Mouse (Mus musculus) embryonic stem cell, embryonic (primary cell): Measurements from ENCODE around the gene Ccdc34.

Experiments
- CTCF ChIA-PET, 4 experiments: fragments of 300-600 bp in 2 of 4; fragments of 350-600 bp in 2 of 4; sonication (Branson Sonifier 250); formaldehyde crosslinking; loops; one replicate each; lab custom pipeline; 2022; ENCODE audit warnings: inconsistent platforms in 2 of 4; lab: Charles Lee
- POLR2A ChIA-PET, 4 experiments: fragments of 300-600 bp in 2 of 4; fragments of 350-600 bp in 2 of 4; sonication (Branson Sonifier 250); formaldehyde crosslinking; loops; one replicate each; lab custom pipeline; 2022; ENCODE audit warnings: antibody characterized with exemption in 4 of 4, inconsistent platforms in 1 of 4; lab: Charles Lee

Gene Ccdc34

DNA sequence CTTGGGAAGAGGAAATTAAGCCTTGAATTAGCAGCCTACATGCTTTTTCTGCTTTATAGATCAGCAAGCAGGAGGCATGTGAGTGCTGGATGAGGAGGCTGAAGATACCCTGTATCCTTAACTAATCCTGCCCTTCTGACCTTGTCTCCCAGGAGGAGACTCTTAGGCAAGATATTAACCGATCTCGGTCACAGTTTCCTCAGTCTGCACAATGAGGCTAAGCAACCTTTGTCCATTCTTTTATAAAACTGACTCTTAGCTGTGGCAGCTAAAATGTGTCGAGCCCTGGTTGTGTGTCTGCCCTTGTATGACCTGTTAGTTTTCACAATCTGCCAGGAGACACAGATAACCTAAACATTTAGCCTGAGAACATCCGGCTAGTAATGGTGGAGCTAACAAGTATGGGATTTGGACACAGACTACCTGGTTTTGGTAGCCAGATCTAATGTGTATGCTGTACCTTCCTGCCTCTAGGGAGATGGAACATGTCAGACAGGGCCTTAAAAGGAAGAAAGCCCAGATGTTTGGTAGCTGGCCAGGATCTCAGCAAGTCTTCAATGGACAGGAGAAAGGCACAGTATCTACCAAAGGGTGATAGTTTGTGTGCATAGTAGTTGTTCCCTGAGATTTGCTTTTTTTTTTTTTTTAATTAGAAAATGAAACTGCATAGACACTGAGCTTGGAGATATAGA, 165.3 kb downstream of the Ccdc34 start:
- ChIA-PET POLR2A (no interaction called here), CTCF (no interaction called here)

DNA sequence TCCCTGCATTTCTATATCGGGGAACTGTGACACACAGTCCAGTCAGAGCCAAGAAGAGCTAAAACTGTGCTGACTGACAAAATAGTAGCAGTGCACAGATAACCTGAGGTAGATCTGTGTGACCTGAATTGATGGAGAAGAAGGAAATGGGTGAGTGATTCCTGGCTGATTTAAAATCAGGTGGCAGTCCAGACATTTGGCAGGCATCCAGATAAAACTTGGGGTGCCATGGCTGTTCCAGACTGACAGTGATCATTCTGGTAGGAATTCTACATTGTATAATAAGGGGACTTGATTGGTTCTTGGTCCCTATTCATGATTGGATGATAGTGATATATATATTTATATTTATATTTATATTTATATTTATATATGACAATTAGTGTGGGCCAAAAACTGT, 166.5 kb downstream of the Ccdc34 start:
- CTCF ChIA-PET: no interaction called here
- POLR2A ChIA-PET: interaction anchor here in 1 of 4 experiments (0.6 kb wide), 1 partner anchor 33 kb away, joined by 5 read pairs; no protein-coding TSS in a partner anchor

DNA sequence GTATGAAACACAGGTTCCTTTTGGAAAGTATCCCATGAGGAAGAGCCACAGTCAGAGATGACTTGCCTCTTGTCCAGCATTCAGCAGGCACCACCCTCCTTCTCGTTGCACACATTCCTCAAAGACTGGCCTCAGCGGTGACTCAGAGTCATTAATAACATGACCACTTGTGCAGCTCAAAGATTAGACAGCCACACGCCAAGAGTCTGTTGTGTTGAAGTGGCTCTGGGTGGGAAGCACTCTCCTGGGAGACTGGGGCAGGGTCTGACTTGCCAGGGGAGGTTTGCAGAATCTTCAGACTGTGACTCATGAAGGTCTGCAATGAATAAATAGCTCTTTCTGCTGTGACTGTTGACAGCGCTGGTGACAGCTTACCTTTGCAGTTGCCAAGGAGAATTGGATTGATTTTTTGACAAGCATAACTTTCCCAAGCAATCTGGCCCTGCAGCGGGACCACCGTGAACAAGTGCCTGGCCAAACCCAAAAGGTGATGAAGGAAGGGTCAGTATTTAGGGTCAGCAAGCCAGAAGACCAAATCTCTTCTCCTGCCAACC, 168.9 kb downstream of the Ccdc34 start:
- POLR2A ChIA-PET: interaction anchor here in 1 of 4 experiments (0.6 to 1.2 kb wide), 2 partner anchors 256 to 266 kb away, joined by 3 read pairs; no protein-coding TSS in a partner anchor

DNA sequence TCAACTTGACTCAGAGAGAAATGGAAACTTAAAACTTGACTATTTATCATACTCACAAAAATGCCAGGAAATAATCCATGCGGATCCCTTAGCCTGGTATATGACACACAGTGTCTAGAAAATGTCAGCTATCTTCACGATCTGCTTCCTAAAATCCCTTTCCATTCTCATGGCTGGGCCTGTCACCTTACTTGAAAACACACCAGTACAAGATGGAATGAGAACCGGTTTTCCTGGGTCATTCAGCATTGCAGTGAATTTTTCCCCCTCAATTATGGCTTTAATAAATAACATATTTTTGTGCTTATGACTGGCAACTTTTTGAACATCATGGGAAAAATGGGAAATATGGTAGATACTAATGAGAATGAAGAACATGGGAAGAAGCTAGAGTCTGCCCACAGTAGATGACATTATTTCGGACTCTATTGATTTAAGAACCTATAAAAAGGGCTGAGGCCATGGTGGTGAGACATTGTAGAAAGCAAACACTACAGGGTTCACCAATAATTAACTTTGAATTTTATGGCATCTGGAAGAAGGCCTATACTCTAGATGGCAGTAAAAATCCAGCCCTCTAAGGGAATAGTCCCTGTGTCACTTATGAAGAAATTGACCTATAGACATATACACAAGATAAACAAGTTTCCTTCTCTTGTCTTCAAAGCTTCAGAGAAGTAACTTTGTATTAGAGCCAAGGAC, 171.2 kb downstream of the Ccdc34 start:
- ChIA-PET CTCF (interaction anchor here in 2 of 4 experiments (0.6 to 1.4 kb wide), 2 partner anchors 40 to 261 kb away, joined by 3 to 6 read pairs; no protein-coding TSS in a partner anchor), POLR2A (interaction anchor here in 2 of 4 experiments (0.7 to 1.2 kb wide), 2 partner anchors 271 to 275 kb away, joined by 3 to 4 read pairs; no protein-coding TSS in a partner anchor)

More for the DNA sequence above, 168.9 kb downstream of the Ccdc34 start:
- CTCF ChIA-PET: interaction anchor here in 1 of 4 experiments (0.6 kb wide), 1 partner anchor 381 kb away, joined by 3 read pairs; no protein-coding TSS in a partner anchor

DNA sequence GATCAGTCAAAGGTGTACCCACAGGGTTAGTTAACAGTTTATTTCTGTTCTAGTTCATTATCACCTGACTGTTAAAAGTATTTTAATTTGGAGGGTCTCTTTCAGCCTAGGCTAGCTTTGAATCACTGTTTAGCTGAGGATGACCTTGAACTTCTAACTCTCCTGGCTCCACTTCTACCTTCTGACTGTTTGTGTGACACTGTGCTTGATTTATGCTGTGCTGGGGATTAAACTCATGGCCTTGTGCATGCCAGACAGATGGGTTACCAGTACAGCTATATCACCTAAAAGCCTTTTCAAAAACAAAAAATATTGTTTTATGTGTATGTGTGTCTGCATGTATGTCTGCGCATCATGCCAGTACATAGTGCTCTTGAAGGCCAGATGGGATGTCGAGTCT, 172.8 kb downstream of the Ccdc34 start:
- ChIA-PET CTCF (interaction anchor here in 1 of 4 experiments (1.4 kb wide), 1 partner anchor 39 kb away, joined by 6 read pairs; no protein-coding TSS in a partner anchor), POLR2A (interaction anchor here in 1 of 4 experiments (1.2 kb wide), 1 partner anchor 272 kb away, joined by 4 read pairs; no protein-coding TSS in a partner anchor)

DNA sequence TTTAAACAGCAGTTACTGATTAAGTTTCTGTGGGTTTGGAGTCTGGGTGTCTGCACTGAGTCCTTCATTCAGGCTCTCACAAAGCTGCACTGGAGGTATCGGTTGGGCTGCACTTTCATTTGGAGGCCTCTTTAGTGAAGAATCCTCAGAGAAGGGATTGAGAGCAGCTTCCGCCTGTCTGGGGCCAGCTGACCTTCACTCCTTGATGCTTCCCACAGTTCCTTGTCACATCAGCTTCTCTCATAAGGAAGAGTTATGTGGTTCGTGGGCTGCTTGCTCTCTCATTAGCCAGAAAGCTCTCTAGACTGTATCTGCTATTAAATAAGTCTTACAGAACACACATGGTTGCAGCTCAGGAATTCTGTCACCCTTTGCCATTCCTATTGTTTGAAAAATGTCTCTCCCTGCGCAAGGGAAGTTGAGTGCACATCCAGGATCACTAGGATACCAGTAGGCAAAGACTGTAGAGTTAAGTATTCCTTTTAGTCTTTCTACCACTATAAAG, 173.6 kb downstream of the Ccdc34 start:
- ChIA-PET POLR2A (interaction anchor here in 1 of 4 experiments (1.3 kb wide), 1 partner anchor 18 kb away, joined by 3 read pairs; no protein-coding TSS in a partner anchor), CTCF (no interaction called here)

DNA sequence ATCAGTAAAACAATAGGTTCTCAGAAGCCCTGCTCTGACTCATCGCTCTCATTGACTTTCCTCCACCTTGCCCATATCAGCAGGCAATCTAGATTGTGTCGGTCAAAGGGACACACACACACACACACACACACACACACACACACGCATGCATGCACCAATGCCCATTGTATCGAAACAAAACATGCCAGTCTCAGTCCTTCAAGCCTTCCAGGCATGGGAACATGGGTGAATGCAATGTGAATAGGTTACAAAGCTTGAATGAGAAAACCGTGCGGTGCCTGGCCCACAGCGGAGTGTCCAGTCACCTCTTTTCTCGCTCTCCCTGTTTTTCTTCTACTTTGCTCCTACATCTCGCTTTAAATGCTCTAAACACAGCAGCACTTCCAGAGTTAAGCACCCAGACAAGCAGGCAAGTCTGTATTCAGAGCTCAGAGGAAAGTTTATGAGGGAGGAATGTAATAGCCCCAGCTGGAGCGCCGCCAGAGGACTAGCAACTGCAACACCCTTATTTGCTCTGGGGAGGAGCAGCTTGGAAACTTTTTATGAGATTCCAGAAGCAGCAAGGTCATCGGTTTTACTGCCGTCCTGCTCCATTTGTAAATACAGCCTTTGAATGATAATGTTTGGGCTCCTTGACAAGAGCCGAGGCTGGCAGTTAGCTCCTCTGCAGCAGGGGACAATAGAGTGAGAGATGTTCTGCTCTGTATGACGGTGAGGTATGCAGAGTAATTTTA, 174.5 kb downstream of the Ccdc34 start:
- CTCF ChIA-PET: interaction anchor here in 3 of 4 experiments (0.6 to 1.4 kb wide), 2 partner anchors 274 to 288 kb away, joined by 3 to 5 read pairs (median 4); no protein-coding TSS in a partner anchor

DNA sequence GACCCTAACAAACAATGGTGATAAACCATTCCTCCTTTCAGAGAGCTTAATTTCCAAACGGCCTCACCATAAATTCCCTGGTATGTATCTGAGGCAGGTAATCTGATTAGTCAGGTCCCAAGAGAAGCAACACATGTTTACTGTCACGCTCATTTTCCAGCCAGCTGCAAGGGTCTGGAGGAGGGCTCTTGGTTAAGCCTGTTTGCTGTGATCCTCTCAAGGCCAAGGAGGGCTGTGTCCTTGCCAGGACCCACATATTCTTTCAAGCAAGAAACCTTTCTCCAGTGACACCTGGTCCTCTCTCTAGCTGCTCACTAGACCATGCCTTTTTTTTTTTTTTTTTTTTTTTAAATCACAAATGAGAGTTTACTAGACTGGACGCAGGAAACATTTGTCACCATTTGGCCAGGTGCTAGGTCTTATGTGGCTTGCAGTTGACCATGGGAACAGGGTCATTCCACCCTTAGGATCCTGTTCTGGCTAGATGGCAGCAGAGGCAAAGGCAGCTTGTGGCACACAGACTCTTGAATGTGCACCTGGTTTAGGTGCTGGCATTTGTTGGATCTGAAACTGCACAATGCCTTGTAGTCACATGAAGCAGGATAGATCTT, 175.2 kb downstream of the Ccdc34 start:
- POLR2A ChIA-PET: interaction anchor here in 3 of 4 experiments (0.6 to 1.5 kb wide), 17 partner anchors 13 to 1553 kb away, joined by 3 to 10 read pairs (median 3); partner anchors contain the start of genes Lgr4 (in 1 of the 3) and Lin7c (in 1 of the 3)

More for the DNA sequence above, 174.5 kb downstream of the Ccdc34 start:
- POLR2A ChIA-PET: interaction anchor here in 3 of 4 experiments (0.6 to 1.5 kb wide), 17 partner anchors 12 to 1552 kb away, joined by 3 to 10 read pairs (median 4); partner anchors contain the start of genes Lgr4 (in 1 of the 3) and Lin7c (in 1 of the 3)

DNA sequence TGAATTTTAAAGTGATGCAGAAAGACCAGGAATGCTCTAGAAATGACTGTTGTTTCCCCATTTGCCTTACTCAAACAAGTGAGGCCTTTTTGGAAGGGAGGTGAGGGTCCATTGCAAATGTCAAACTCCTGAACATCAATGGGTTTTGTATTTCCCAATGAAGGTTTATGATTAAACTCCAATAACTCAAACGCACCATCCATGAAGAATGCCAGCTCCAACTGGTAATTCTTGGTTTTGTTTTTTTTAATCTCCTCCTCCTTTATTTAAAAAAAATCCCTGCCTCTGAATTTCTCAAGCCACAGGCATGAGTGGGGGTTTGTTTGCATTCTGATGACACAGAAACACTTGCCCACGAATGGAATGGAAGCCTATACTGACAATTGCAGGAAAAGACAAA, 178.9 kb downstream of the Ccdc34 start:
- CTCF ChIA-PET: interaction anchor here in 1 of 4 experiments (1.3 kb wide), 1 partner anchor 9 kb away, joined by 5 read pairs; no protein-coding TSS in a partner anchor
- POLR2A ChIA-PET: no interaction called here

More for the DNA sequence above, 175.2 kb downstream of the Ccdc34 start:
- CTCF ChIA-PET: interaction anchor here in 3 of 4 experiments (0.5 to 1.4 kb wide), 4 partner anchors 72 to 289 kb away, joined by 3 to 5 read pairs (median 4); no protein-coding TSS in a partner anchor

DNA sequence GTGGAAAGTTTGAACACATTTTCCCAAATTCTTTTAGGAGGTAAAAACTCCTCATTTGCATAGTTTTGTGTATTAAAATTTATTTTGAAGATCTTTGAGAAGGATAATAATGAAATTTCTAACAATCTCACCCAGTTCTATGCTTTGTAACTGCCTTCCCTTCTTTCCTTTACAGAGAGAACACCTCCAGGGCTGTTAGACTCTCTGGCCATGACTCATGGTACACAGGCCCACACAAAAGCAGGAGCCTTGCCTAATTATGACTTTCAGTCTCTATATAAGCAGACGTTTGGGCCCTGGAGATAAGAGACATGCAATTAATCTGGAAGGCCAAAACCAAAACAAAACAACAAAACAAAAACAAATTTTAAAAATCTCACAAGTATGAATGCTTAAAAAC, 182.0 kb downstream of the Ccdc34 start:
- ChIA-PET CTCF (no interaction called here), POLR2A (no interaction called here)

DNA sequence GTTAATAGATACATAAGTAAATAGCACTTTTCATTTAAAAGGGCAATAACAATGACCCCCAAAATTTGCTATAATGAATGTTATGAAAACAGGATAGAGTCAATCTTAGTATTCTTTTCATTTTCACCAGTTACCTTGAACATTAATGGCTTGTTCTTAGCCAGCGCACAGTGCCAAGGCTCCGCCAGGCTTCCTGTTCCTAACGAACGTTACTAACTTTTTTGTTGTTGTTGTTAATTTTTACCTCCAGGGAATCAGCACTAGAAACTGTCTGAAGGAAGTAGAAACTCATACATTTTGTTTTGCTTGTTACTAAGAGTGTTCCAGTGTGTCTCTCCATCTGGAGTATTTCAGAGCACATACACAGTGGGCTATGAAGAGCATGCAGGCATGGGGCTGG, 184.2 kb downstream of the Ccdc34 start:
- ChIA-PET POLR2A (interaction anchor here in 1 of 4 experiments (1.0 kb wide), 1 partner anchor 298 kb away, joined by 4 read pairs; no protein-coding TSS in a partner anchor), CTCF (no interaction called here)

DNA sequence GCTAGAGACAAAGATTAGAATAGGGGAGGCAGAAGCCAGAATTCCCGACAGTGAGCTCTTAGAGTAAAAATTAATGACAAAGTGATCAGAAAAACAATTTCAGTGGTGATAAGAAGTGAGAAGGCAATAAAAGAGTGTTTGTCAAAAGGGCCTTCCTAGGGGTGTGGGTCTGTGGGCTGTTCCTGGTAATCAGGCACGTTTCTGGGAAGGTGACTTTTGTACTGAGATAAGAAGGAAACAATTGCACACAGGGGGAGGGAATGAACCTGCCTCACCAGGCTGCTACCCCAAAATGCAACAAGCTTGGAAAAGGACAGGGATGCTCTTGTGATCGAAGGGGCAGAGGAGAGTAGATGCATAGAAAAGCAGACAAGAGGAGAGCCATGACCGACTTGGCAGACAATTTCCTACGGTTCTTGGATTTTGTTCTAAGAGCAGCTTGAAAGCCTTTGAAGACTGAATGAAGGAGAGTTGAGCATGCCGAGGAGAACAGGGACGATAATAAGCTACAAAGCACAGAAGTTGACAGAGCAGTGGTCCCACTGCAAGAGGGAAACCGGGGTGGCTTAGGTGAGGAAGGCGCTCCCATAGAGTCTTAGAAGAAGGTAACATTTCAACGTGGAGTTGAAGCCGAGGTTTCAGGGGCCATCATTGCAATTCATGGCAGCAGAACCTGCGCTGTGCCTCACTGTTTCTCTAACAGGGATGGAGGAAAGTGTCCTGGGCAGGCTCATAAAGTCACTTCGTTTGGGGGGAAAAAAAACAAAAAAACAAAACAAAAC, 185.3 kb downstream of the Ccdc34 start:
- ChIA-PET POLR2A (interaction anchor here in 2 of 4 experiments (0.5 to 1.6 kb wide), 3 partner anchors 185 to 299 kb away, joined by 4 read pairs; partner anchors contain the start of genes Ccdc34 (in 1 of the 2) and Lgr4 (in 1 of the 2)), CTCF (interaction anchor here in 3 of 4 experiments (1.2 to 1.9 kb wide), 4 partner anchors 298 to 299 kb away, joined by 3 to 7 read pairs (median 4); no protein-coding TSS in a partner anchor)

DNA sequence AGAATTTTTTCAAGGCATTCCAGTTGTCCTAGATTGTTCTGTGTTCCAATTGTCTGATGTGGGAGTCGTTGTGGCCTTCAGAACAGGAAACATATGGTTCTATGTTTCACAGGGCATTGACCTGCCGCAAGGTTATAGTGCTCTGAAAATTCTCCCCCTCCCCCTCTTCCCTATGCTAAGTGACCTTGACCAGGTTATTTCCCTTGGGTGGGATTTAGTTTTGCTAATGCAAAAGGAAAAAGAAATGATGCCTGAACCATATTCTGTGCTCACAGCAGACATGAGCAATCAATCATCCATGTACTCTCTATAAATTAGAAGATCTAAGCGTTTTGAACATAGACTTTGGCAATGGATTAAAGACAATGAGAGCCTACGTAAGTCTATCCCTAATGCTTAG, 186.6 kb downstream of the Ccdc34 start:
- ChIA-PET POLR2A (no interaction called here), CTCF (interaction anchor here in 3 of 4 experiments (0.6 to 3.8 kb wide), 6 partner anchors 141 to 362 kb away, joined by 3 to 32 read pairs (median 6); no protein-coding TSS in a partner anchor)

DNA sequence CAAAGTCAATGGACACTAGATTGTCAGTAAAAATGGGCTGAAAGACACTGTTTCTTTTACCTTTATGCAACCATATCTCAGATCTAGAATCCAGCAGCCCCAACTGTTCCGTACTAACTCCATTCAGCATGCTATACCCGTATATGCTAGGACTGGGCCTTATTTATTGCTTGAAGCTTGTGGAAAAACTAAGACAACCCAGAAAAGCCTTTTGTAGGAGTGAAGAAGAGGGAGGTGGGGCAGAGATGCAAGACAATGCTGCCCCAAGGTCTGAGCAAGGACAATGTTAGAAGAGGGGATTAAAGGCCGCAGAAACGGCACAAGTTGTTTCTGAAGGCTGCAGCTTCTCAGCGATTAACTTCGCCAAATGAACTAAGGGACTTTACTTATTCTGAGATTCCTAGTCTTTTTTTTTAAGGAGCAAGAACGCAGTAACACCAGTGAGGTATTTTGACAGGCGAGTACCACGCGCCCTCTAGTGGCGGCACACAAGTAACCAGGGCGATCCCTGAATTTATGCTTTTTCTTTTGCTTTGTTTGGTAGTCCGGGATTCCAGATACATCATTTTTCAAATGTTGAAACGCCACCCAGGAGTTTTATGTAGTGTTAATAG, 187.2 kb downstream of the Ccdc34 start:
- ChIA-PET CTCF (interaction anchor here (0.6 to 3.8 kb wide), 8 partner anchors 9 to 362 kb away, joined by 3 to 32 read pairs (median 5); no protein-coding TSS in a partner anchor), POLR2A (interaction anchor here in 1 of 4 experiments (0.7 kb wide), 1 partner anchor 300 kb away, joined by 3 read pairs; no protein-coding TSS in a partner anchor)
